Mouse (Mus musculus) ES-Bruce4 (cell line): ENCODE measurements at regions not wholly inside any gene's neighbourhood (a gene's known extent, or its start where the extent isn't known, plus 50 kb on each side); places are given as distances from the start of the nearest gene placed in this dataset.
"Not testable (repeated sequence)": the region's sequence is repeated elsewhere in the genome, so short reads cannot be mapped to it uniquely, and the experiment has no call there.

Source experiments
- H3K27ac ChIP-seq: 2 replicates; pipeline ENCODE4 v1.5.1; 2012; ENCODE audit warnings: low read length, inconsistent platforms; ENCODE audit not compliant: insufficient read depth
- H3K27me3 ChIP-seq: 2 replicates; pipeline ENCODE4 v1.6.1; 2012; ENCODE audit warnings: mild to moderate bottlenecking, low read length, inconsistent platforms; ENCODE audit not compliant: control insufficient read depth, poor library complexity, insufficient read depth, severe bottlenecking
- H3K36me3 ChIP-seq: 2 replicates; pipeline ENCODE4 v1.6.1; 2012; ENCODE audit warnings: inconsistent platforms, mild to moderate bottlenecking, low read length, moderate library complexity; ENCODE audit not compliant: control insufficient read depth, poor library complexity, insufficient read depth, severe bottlenecking
- H3K4me1 ChIP-seq: one replicate; pipeline ENCODE4 v1.8.1; 2011; ENCODE audit warnings: low read length; ENCODE audit not compliant: control insufficient read depth, insufficient read depth
- H3K4me3 ChIP-seq: 2 replicates; pipeline ENCODE4 v1.5.1; 2011; ENCODE audit warnings: low read depth, mild to moderate bottlenecking, low read length
- H3K9ac ChIP-seq: 2 replicates; pipeline ENCODE4 v1.6.1; 2012; ENCODE audit warnings: low read depth, mild to moderate bottlenecking, inconsistent platforms; ENCODE audit not compliant: poor library complexity, severe bottlenecking
- H3K9me3 ChIP-seq: replicated peaks from 2 replicates; pipeline ENCODE4 v1.6.1; 2012; ENCODE audit warnings: mild to moderate bottlenecking, low read length, inconsistent platforms; ENCODE audit not compliant: control insufficient read depth, poor library complexity, insufficient read depth, severe bottlenecking
- CTCF ChIP-seq: IDR thresholded peaks from one replicate; pipeline ENCODE4 v1.8.1; 2011; ENCODE audit warnings: low read depth, low read length
- EP300 ChIP-seq: IDR thresholded peaks from 2 replicates; pipeline ENCODE4 v1.6.1; 2011; ENCODE audit warnings: low read depth, low read length; ENCODE audit not compliant: insufficient read depth
- POLR2A ChIP-seq: IDR thresholded peaks from one replicate; pipeline ENCODE4 v1.8.1; 2011; ENCODE audit warnings: low read length; ENCODE audit not compliant: insufficient read depth

DNA sequence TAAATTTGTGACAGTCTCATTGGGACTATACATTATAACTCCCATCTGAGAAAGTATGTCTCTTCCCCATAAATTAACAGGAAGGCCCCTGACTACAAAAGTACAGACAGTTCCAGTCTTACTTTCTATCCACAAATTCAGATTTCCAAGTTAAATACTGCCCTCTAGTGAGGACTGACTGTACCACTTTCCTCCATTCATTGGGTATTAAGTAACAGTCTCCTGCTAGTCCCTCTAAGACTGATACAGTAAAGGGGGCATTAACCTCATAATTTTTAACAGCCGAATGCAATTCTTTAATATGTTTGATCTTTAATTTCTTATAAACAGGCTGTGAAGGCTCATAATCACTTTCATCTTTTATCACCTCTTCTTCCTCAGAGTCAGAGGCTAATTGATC lies 131.0 kb upstream of the Adcyap1 start:
- not testable (repeated sequence) for H3K27ac ChIP-seq, H3K9ac ChIP-seq, H3K27me3 ChIP-seq, H3K4me1 ChIP-seq, H3K4me3 ChIP-seq, H3K9me3 ChIP-seq, H3K36me3 ChIP-seq

DNA sequence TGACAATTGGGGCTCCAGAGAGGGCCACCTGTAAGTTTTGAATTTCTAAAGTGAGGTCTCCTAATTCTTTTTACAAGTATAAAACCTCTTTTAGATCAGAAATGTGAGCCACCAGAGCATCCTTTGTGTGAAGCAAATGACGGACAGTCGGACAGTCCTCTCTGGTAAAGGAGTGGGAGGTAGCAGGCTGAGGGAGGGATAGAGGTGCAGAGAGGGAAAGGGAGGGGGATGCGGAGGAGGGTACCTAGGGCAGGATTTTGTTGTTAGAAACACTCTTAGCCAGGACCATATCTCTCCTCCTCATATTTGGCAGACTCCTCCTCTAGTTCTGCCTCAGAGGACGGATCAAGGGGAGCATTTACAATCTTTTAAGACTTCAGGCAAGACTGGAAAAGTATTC lies 130.3 kb upstream of the Adcyap1 start:
- Histone ChIP-seq H3K4me3 (no peak overlapping the region), H3K36me3 (no peaks in the 10 kb centered on the region), H3K4me1 (no peaks in the 10 kb centered on the region), H3K27me3 (no peaks in the 10 kb centered on the region), H3K9me3 (no peaks in the 10 kb centered on the region), H3K27ac (no peak overlapping the region), H3K9ac (no peak overlapping the region)
- TF ChIP-seq POLR2A (no peak), CTCF (no peak), EP300 (no peak)

DNA sequence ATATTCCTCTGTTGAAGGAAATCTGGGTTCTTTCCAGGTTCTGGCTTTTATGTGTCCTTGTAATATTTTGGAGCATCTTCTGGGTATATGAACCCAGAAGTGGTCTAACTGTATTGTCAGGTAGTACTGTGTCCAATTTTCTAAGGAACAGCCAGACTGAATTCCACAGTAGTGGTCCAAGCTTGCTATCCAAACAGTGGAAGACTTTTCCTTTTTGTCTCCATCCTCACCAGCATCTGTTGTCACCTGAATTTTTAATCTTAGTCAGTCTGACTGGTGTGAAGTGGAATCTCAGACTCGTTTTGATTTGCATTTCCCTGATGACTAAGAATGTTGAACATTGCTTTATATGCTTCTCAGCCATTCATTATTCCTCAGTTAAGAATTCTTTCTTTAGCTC lies 114.8 kb upstream of the Adcyap1 start:
- no peaks in the 10 kb centered on the region for H3K9me3 ChIP-seq
- H3K4me3 ChIP-seq: no peak overlapping the region
- H3K36me3 ChIP-seq: no peaks in the 10 kb centered on the region
- no peaks in the 10 kb centered on the region for H3K4me1 ChIP-seq
- no peak overlapping the region for H3K9ac ChIP-seq
- H3K27me3 ChIP-seq: no peaks in the 10 kb centered on the region
- TF ChIP-seq POLR2A (no peak), CTCF (no peak), EP300 (no peak)
- no peak overlapping the region for H3K27ac ChIP-seq

DNA sequence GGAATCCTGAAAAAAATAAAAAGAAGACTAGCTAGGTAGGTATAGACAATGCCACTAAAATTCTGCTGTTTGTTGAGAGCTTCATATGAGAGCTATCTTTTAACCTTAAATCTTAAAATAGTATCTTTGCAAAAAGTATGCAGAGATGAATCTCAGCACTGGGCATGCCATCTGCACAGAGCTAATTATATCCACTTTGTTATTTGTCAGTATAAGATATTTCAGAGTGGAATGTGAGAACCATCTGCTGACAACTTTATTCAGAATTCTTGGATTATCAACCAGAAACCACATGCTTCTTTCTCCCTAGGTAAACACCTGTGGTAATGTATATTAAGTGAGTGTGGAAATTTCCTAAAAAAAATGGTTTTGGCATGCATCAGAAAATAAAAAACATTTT lies 94.3 kb upstream of the Adcyap1 start:
- no peak overlapping the region for H3K27ac ChIP-seq
- TF ChIP-seq POLR2A (no peak), EP300 (no peak), CTCF (no peak)
- H3K9me3 ChIP-seq: no peaks in the 10 kb centered on the region
- H3K27me3 ChIP-seq: no peaks in the 10 kb centered on the region
- no peaks in the 10 kb centered on the region for H3K4me1 ChIP-seq
- no peak overlapping the region for H3K9ac ChIP-seq
- H3K4me3 ChIP-seq: no peak overlapping the region
- no peaks in the 10 kb centered on the region for H3K36me3 ChIP-seq

DNA sequence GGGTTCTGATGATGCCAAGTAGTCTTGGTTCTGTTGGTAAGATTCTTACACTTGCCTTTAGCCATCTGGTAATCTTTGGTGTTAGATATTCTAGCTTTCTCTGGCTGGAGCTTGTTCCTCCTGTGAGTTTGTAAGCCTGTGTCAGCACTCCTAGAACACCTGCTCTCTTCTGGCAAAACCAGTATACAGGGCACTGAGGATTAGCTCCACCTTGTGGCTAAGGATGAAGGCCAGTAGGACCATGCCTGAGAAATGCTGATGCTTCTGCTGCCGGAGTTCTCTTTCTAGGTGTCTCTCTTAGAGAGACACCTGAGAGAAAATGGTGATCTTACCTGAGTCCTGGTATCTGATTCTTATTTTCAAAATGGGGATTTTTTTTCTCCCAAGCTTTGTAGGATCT lies 58.8 kb upstream of the Adcyap1 start:
- no peak overlapping the region for H3K9ac ChIP-seq
- H3K36me3 ChIP-seq: no peaks in the 10 kb centered on the region
- no peak overlapping the region for H3K4me3 ChIP-seq
- no peak overlapping the region for H3K27ac ChIP-seq
- H3K9me3 ChIP-seq: no peaks in the 10 kb centered on the region
- peak; percentile 33 for TF ChIP-seq CTCF
- TF ChIP-seq POLR2A: no peak
- no peak for TF ChIP-seq EP300
- H3K27me3 ChIP-seq: no peaks in the 10 kb centered on the region
- no peaks in the 10 kb centered on the region for H3K4me1 ChIP-seq

DNA sequence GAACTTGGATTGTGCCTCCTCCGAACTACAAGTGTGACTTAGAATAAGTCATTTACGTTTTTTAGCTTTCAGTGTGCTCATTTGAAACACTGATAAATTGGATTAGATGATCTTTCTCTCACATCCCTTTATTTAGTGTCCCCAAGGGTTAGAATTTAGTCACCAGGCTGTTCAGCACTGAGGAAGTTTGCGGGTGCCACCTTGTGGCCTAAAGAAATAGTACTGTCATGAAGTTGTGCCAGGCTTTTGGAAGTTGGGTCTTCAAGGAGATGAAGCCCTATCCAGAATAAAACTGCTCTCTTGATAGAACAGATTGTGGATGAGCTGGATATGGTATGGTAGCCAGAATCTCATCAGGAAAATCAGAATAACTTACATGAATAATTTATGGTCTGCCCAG lies 57.7 kb upstream of the Adcyap1 start:
- no peaks in the 10 kb centered on the region for H3K36me3 ChIP-seq
- no peaks in the 10 kb centered on the region for H3K9me3 ChIP-seq
- TF ChIP-seq EP300 (no peak), CTCF (no peak), POLR2A (no peak)
- no peak overlapping the region for H3K27ac ChIP-seq
- H3K27me3 ChIP-seq: no peaks in the 10 kb centered on the region
- H3K9ac ChIP-seq: no peak overlapping the region
- no peaks in the 10 kb centered on the region for H3K4me1 ChIP-seq
- no peak overlapping the region for H3K4me3 ChIP-seq
